ENCODE assay signal across 26 mouse cellular contexts in the genomic region with DNA sequence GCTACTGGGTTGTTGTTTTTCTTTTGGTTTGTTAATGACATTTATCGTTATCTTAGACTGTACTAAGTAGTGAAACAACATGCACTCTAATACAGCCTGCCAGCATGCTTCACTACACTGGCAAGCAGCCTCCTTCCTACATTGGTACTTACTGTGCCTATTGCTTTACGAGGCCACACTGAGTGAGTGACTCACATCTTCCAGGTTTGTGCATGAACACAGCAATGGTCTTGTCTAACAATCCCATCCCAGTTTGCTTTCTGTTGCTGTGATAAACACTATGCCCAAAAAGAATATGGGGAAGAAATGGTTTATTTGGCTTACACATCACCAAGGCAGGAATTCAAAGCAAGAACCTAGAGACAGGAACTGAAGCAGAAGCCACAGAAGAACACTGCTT.
"Had no signal": no experiment of that assay in that cellular context is flagged by ENCODE, and none has a peak within 500 bp of the region (broad histone marks: within the 10 kb centered on the region; RNA-seq: fewer than 3 reads in every experiment).

No protein-coding gene starts in this region.

- H3K4me3 ChIP-seq: embryonic facial prominence, embryonic 10.5 days; embryonic facial prominence, embryonic 12.5 days; embryonic facial prominence, embryonic 13.5 days; embryonic facial prominence, embryonic 15.5 days; erythroblast, embryonic 14.5 days; forebrain, embryonic 10.5 days; forebrain, embryonic 12.5 days; forebrain, embryonic 13.5 days; forebrain, embryonic 15.5 days; gastrocnemius, adult 2 months; heart, adult 2 months had no signal

- DNase-seq: cerebellum, postnatal 10 days; cerebellum, postnatal 14 days; cerebellum, postnatal 25 days; cerebellum, postnatal 36 days; embryo, embryonic 11 days; forebrain, postnatal 0 days; gastrocnemius, adult 2 months; gastrocnemius, postnatal 10 days; gastrocnemius, postnatal 14 days; gastrocnemius, postnatal 25 days; gastrocnemius, postnatal 36 days; heart, adult 11 months; heart, adult 18-20 months; heart, adult 2 months had no signal

- H3K4me1 ChIP-seq: embryonic facial prominence, embryonic 12.5 days; embryonic facial prominence, embryonic 15.5 days had no signal

- H3K4me2 ChIP-seq: embryonic facial prominence, embryonic 12.5 days; embryonic facial prominence, embryonic 13.5 days; embryonic facial prominence, embryonic 15.5 days; forebrain, embryonic 12.5 days; forebrain, embryonic 13.5 days; forebrain, embryonic 15.5 days; heart, embryonic 11.5 days had no signal

- H3K27ac ChIP-seq: embryonic facial prominence, embryonic 10.5 days; embryonic facial prominence, embryonic 12.5 days; embryonic facial prominence, embryonic 13.5 days; embryonic facial prominence, embryonic 15.5 days; forebrain, embryonic 10.5 days; forebrain, embryonic 12.5 days; forebrain, embryonic 13.5 days; forebrain, embryonic 15.5 days; gastrocnemius, adult 2 months; heart, adult 2 months had no signal

- H3K9ac ChIP-seq: embryonic facial prominence, embryonic 12.5 days; embryonic facial prominence, embryonic 13.5 days; embryonic facial prominence, embryonic 15.5 days; forebrain, embryonic 12.5 days; forebrain, embryonic 13.5 days; forebrain, embryonic 15.5 days; forebrain, postnatal 0 days had no signal

- H3K9me3 ChIP-seq: embryonic facial prominence, embryonic 12.5 days; embryonic facial prominence, embryonic 13.5 days; embryonic facial prominence, embryonic 15.5 days; forebrain, embryonic 15.5 days had no signal

- H3K36me3 ChIP-seq: embryonic facial prominence, embryonic 10.5 days; embryonic facial prominence, embryonic 12.5 days; embryonic facial prominence, embryonic 13.5 days; embryonic facial prominence, embryonic 15.5 days; forebrain, embryonic 10.5 days; forebrain, embryonic 12.5 days; forebrain, embryonic 15.5 days had no signal

- ATAC-seq: forebrain, embryonic 13.5 days; forebrain, embryonic 14.5 days; forebrain, embryonic 15.5 days; forebrain, embryonic 16.5 days; forebrain, postnatal 0 days had no signal

- H3K27me3 ChIP-seq: embryonic facial prominence, embryonic 12.5 days; embryonic facial prominence, embryonic 15.5 days had no signal
